Mouse (Mus musculus): ENCODE measurements around the gene Alg3. TPM values are rescaled to one million over a fixed set of nuclear protein-coding genes. Genes with fewer than 3 reads are reported as not detected.

The Alg3 gene
- total and polyA plus RNA-seq, 3 experiments = 17.2 to 81.1 (median 22.7) TPM

DNA sequence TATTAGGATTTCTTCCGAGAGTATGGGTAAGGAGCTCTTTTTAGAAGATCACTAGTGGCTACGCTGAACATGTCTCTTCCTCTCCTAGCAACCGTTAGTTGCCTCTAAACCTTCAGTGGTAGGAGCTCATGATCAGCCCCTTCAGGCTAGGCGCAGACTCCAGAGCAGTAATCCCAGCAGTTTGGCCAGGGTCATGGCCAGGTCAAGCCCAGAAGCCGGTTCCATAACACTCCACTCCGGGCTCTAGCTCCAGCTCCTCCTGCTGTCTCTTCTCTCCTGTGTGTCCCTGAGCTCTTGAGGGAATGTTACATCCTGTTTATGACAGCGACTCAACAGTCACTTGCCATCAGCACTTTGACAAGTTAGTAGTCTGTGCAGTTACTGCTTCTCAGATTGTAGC is 54.2 kb downstream of the Alg3 start:
- dilution Hi-C loops (cut with MboI; ENCODE audit: extremely low pct_ligation_motif_present, extremely low pct_unique_long_range_greater_than_20kb, low sequenced_read_pairs) (no loop called here), in situ Hi-C loops (cut with MboI; ENCODE audit: low pct_ligation_motif_present, low pct_unique_long_range_greater_than_20kb, low sequenced_read_pairs) (no loop called here)
- H3K27ac ChIP-seq (ENCODE audit: insufficient read depth, low read depth) = no peak overlapping the region
- no peak overlapping the region for H3K4me2 ChIP-seq (ENCODE audit: insufficient read depth, low read depth, poor library complexity, severe bottlenecking)
- TF ChIP-seq ZMIZ1 (IDR thresholded peaks at IDR 0.05; ENCODE audit: low read depth, low read length) (no peak), MAX (IDR thresholded peaks at IDR 0.05; ENCODE audit: low read length) (no peak), MAFK (IDR thresholded peaks at IDR 0.05; ENCODE audit: insufficient replicate concordance, low read length) (no peak), E2F4 (IDR thresholded peaks at IDR 0.05; ENCODE audit: insufficient replicate concordance, low read depth, low read length) (no peak), RAD21 (IDR thresholded peaks at IDR 0.05; ENCODE audit: low read depth, low read length) (no peak), JUN (IDR thresholded peaks at IDR 0.05; ENCODE audit: insufficient read depth, low read depth, low read length) (no peak), ETS1 (conservative IDR thresholded peaks at IDR 0.05; ENCODE audit: low read depth, low read length) (no peak), POLR2A (IDR thresholded peaks at IDR 0.05; ENCODE audit: low read depth, low read length) (no peak), TBP (conservative IDR thresholded peaks at IDR 0.05; ENCODE audit: low read depth, low read length) (no peak), IRF4 (IDR thresholded peaks at IDR 0.05; ENCODE audit: low read depth, low read length) (no peak), POLR2AphosphoS2 (IDR thresholded peaks at IDR 0.05; ENCODE audit: low read depth, low read length) (no peak), HCFC1 (IDR thresholded peaks at IDR 0.05; ENCODE audit: low read depth, low read length) (no peak), ELF1 (IDR thresholded peaks at IDR 0.05; ENCODE audit: low read depth, low read length) (no peak), KAT2A (IDR thresholded peaks at IDR 0.05; ENCODE audit: insufficient replicate concordance, low read length) (no peak), USF2 (conservative IDR thresholded peaks at IDR 0.05; ENCODE audit: low read depth, low read length) (no peak), NELFE (IDR thresholded peaks at IDR 0.05; ENCODE audit: low read depth, low read length) (no peak)
- no peak overlapping the region for H3K4me3 ChIP-seq (replicated peaks in 1 of 3; ENCODE audit: low read depth in 2 of 3, low read length in 2 of 3, poor library complexity in 1 of 3)
- peaks cover 78 to 93% of the 10 kb centered on the region in 2 experiments for H3K36me3 ChIP-seq (replicated peaks in 1 of 2; ENCODE audit: control insufficient read depth in 1 of 2, insufficient read depth in 1 of 2, low read length in 1 of 2)
- H3K4me1 ChIP-seq (ENCODE audit: control insufficient read depth in 1 of 2, insufficient read depth in 2 of 2) = no peaks in the 10 kb centered on the region
- no peak overlapping the region for H3K9ac ChIP-seq (ENCODE audit: insufficient read depth, low read depth)
- no peak for DNase-seq (ENCODE audit: extremely low read depth)
- H3K79me2 ChIP-seq (replicated peaks; ENCODE audit: control insufficient read depth, extremely low read depth, insufficient read depth, poor library complexity, severe bottlenecking) = no peaks in the 10 kb centered on the region
- no peaks in the 10 kb centered on the region for H3K27me3 ChIP-seq (replicated peaks)
- no peaks in the 10 kb centered on the region for H3K9me3 ChIP-seq (replicated peaks; ENCODE audit: low read length)

Other genes with a start within 250 kb of the Alg3 start
- gene Abcc5, start 185.3 kb downstream of the Alg3 start, total RNA-seq (2012; rRNA removed) = 21.0 and 23.4 TPM in 2 replicates
- gene Abcc5, start 185.3 kb downstream of the Alg3 start, total RNA-seq (2014; rRNA removed) = 23.8 and 27.1 TPM in 2 replicates
- gene Abcc5, start 185.3 kb downstream of the Alg3 start, polyA plus RNA-seq (2012; ENCODE audit: insufficient read length, low read depth) = 25.8 and 28.6 TPM in 2 replicates
- gene Eif2b5, start 112.9 kb downstream of the Alg3 start, total RNA-seq (2012; rRNA removed) = 179 and 208 TPM in 2 replicates
- 183 and 203 TPM in 2 replicates for gene Eif2b5, start 112.9 kb downstream of the Alg3 start, total RNA-seq (2014; rRNA removed)
- gene Eif2b5, start 112.9 kb downstream of the Alg3 start, polyA plus RNA-seq (2012; ENCODE audit: insufficient read length, low read depth) = 139 and 151 TPM in 2 replicates
- 7.6 and 7.7 TPM in 2 replicates for gene Dvl3, start 94.8 kb downstream of the Alg3 start, total RNA-seq (2012; rRNA removed)
- gene Dvl3, start 94.8 kb downstream of the Alg3 start, total RNA-seq (2014; rRNA removed) = 1.8 and 1.9 TPM in 2 replicates
- gene Dvl3, start 94.8 kb downstream of the Alg3 start, polyA plus RNA-seq (2012; ENCODE audit: insufficient read length, low read depth) = 14.8 and 16.9 TPM in 2 replicates
- gene Ap2m1, start 76.3 kb downstream of the Alg3 start, total RNA-seq (2012; rRNA removed) = 315 and 343 TPM in 2 replicates
- gene Ap2m1, start 76.3 kb downstream of the Alg3 start, total RNA-seq (2014; rRNA removed) = 375 and 415 TPM in 2 replicates
- 304 and 319 TPM in 2 replicates for gene Ap2m1, start 76.3 kb downstream of the Alg3 start, polyA plus RNA-seq (2012; ENCODE audit: insufficient read length, low read depth)
- gene Abcf3, start 63.2 kb downstream of the Alg3 start, total RNA-seq (2012; rRNA removed) = 48.6 and 61.4 TPM in 2 replicates
- gene Abcf3, start 63.2 kb downstream of the Alg3 start, total RNA-seq (2014; rRNA removed) = 46.9 and 55.7 TPM in 2 replicates
- gene Abcf3, start 63.2 kb downstream of the Alg3 start, polyA plus RNA-seq (2012; ENCODE audit: insufficient read length, low read depth) = 98.0 and 98.9 TPM in 2 replicates
- not detected in 2 replicates for gene Vwa5b2, start 22.3 kb downstream of the Alg3 start, total RNA-seq (2012; rRNA removed)
- not detected in 2 replicates for gene Vwa5b2, start 22.3 kb downstream of the Alg3 start, total RNA-seq (2014; rRNA removed)
- gene Vwa5b2, start 22.3 kb downstream of the Alg3 start, polyA plus RNA-seq (2012; ENCODE audit: insufficient read length, low read depth) = 0.27 and 0.29 TPM in 2 replicates
- gene Eef1akmt4, start 142 bp downstream of the Alg3 start, total RNA-seq (2012; rRNA removed) = 50.7 and 54.6 TPM in 2 replicates
- gene Eef1akmt4, start 142 bp downstream of the Alg3 start, total RNA-seq (2014; rRNA removed) = 82.8 and 86.9 TPM in 2 replicates
- 49.5 and 53.3 TPM in 2 replicates for gene Eef1akmt4, start 142 bp downstream of the Alg3 start, polyA plus RNA-seq (2012; ENCODE audit: insufficient read length, low read depth)
- gene Gm49333, start 125 bp downstream of the Alg3 start, total RNA-seq (2012; rRNA removed) = 0.08 TPM in 1 of 2 replicates, not detected in the other
- gene Gm49333, start 125 bp downstream of the Alg3 start, total RNA-seq (2014; rRNA removed) = not detected in 2 replicates
- gene Gm49333, start 125 bp downstream of the Alg3 start, polyA plus RNA-seq (2012; ENCODE audit: insufficient read length, low read depth) = not detected in 2 replicates
- gene Camk2n2, start 9.6 kb upstream of the Alg3 start, total RNA-seq (2012; rRNA removed) = 2.0 and 2.3 TPM in 2 replicates
- gene Camk2n2, start 9.6 kb upstream of the Alg3 start, total RNA-seq (2014; rRNA removed) = 1.4 and 1.5 TPM in 2 replicates
- 7.0 and 7.2 TPM in 2 replicates for gene Camk2n2, start 9.6 kb upstream of the Alg3 start, polyA plus RNA-seq (2012; ENCODE audit: insufficient read length, low read depth)
- 0.08 and 0.34 TPM in 2 replicates for gene Ece2, start 18.1 kb upstream of the Alg3 start, total RNA-seq (2012; rRNA removed)
- 0.08 and 0.17 TPM in 2 replicates for gene Ece2, start 18.1 kb upstream of the Alg3 start, total RNA-seq (2014; rRNA removed)
- 0.26 and 0.49 TPM in 2 replicates for gene Ece2, start 18.1 kb upstream of the Alg3 start, polyA plus RNA-seq (2012; ENCODE audit: insufficient read length, low read depth)
- 340 and 410 TPM in 2 replicates for gene Psmd2, start 39.9 kb upstream of the Alg3 start, total RNA-seq (2012; rRNA removed)
- 267 and 273 TPM in 2 replicates for gene Psmd2, start 39.9 kb upstream of the Alg3 start, total RNA-seq (2014; rRNA removed)
- 528 and 678 TPM in 2 replicates for gene Psmd2, start 39.9 kb upstream of the Alg3 start, polyA plus RNA-seq (2012; ENCODE audit: insufficient read length, low read depth)
- 473 and 601 TPM in 2 replicates for gene Eif4g1, start 56.6 kb upstream of the Alg3 start, total RNA-seq (2012; rRNA removed)
- 370 and 403 TPM in 2 replicates for gene Eif4g1, start 56.6 kb upstream of the Alg3 start, total RNA-seq (2014; rRNA removed)
- gene Eif4g1, start 56.6 kb upstream of the Alg3 start, polyA plus RNA-seq (2012; ENCODE audit: insufficient read length, low read depth) = 492 and 519 TPM in 2 replicates
- 1.0 and 1.3 TPM in 2 replicates for gene Fam131a, start 81.5 kb upstream of the Alg3 start, total RNA-seq (2012; rRNA removed)
- gene Fam131a, start 81.5 kb upstream of the Alg3 start, total RNA-seq (2014; rRNA removed) = 0.50 and 0.77 TPM in 2 replicates
- gene Fam131a, start 81.5 kb upstream of the Alg3 start, polyA plus RNA-seq (2012; ENCODE audit: insufficient read length, low read depth) = 0.67 and 1.4 TPM in 2 replicates
- gene Polr2h, start 105.9 kb upstream of the Alg3 start, total RNA-seq (2012; rRNA removed) = 157 and 189 TPM in 2 replicates
- 183 and 189 TPM in 2 replicates for gene Polr2h, start 105.9 kb upstream of the Alg3 start, total RNA-seq (2014; rRNA removed)
- 117 and 146 TPM in 2 replicates for gene Polr2h, start 105.9 kb upstream of the Alg3 start, polyA plus RNA-seq (2012; ENCODE audit: insufficient read length, low read depth)
- gene Clcn2, start 106.0 kb upstream of the Alg3 start, total RNA-seq (2012; rRNA removed) = 4.2 and 4.5 TPM in 2 replicates
- gene Clcn2, start 106.0 kb upstream of the Alg3 start, total RNA-seq (2014; rRNA removed) = 1.2 and 1.4 TPM in 2 replicates
- gene Clcn2, start 106.0 kb upstream of the Alg3 start, polyA plus RNA-seq (2012; ENCODE audit: insufficient read length, low read depth) = 3.5 and 4.1 TPM in 2 replicates
- gene Chrd, start 121.4 kb upstream of the Alg3 start, total RNA-seq (2012; rRNA removed) = not detected in 2 replicates
- not detected in 2 replicates for gene Chrd, start 121.4 kb upstream of the Alg3 start, total RNA-seq (2014; rRNA removed)
- gene Chrd, start 121.4 kb upstream of the Alg3 start, polyA plus RNA-seq (2012; ENCODE audit: insufficient read length, low read depth) = not detected in 2 replicates
- gene Thpo, start 122.8 kb upstream of the Alg3 start, total RNA-seq (2012; rRNA removed) = 0.08 TPM in 2 replicates
- 0.19 TPM in 2 replicates for gene Thpo, start 122.8 kb upstream of the Alg3 start, total RNA-seq (2014; rRNA removed)
- gene Thpo, start 122.8 kb upstream of the Alg3 start, polyA plus RNA-seq (2012; ENCODE audit: insufficient read length, low read depth) = 0.71 and 1.0 TPM in 2 replicates

All from CH12.LX (cell line).